Mouse (Mus musculus): Measurements from ENCODE around the gene Gm26566. TPM values are rescaled to one million over a fixed set of nuclear protein-coding genes. Genes with fewer than 3 reads are reported as not detected.

The Gm26566 gene
- total RNA-seq (2017) = 0.49 to 2.0 TPM in 2 of 3 replicates, not detected in the other

DNA sequence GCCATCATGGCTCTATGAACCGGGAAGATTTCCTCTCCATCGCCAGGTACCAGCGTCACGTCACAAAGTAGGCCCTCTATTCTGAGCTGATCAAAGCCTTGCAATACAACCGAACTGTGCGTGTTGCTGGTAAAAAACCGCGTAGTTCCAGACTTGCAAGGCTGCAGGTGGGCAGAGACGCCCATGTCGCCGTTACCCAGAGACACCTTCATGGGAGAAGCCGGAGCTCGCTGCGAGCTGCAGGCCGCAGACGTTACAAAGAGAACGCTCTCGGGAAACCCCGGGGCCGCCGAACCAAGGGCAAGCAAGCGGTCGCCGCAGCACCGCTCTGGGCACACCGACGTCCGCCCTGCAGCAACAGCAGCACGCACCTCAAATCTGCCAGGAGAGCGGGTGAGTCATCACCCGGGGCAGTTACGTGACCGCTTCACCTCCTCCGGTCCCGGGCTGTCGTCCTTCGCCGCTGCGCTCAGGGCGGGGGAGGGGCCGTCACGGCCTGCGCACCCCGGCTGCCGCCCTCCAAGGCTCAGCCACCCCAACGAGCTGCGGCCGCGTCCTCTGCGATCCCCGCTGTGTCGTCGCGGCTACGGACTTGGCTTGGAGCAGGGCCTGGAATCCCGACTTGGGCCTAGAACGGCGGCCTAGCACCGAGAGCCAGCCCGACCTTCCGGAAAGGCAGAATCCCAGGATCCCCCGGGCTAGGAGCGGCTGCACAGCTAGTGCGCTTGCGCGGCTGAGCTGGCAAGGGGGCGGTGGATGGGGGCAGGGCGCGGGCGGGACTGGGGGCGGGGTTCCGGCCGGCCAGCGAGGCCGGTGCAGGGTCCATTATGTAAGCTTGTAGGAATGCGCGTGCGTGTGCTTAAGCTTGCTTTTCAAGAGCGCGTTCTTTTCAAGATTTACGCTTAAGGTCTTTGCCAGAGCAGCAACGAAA, at the start of gene Gm26566, which contains the start of gene Klhl9:
TSS of gene Gm26566 (plus strand) at position 15 of the 931 bp plus-strand sequence.
TSS of gene Klhl9 (minus strand) at position 675 of the 931 bp plus-strand sequence.
- ATAC-seq (replicated peaks; ENCODE audit: insufficient number of reproducible peaks, low FRiP score, low TSS enrichment, poor library complexity, severe bottlenecking) = peak; percentile 82

DNA sequence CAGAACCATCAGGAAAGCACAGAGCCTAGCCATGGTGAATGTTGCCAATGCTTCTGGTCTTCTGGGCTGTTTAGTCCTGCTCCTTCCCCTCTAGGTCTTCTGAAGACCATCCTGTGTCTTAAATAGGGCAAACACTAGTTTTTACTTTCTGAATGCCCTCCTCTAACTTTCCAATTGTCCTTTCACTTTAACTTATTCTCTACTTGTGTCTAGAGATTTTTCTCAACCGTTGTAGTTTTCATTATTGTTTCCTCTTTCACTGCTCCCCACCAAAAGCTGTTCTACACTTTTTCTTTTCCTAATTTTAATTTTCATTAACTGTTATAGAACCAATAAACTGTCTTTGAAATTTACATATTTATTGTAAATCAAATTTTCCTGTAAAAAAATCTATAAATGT, 44.8 kb upstream of the Gm26566 start, which contains the start of gene Ifna16:
TSS of gene Ifna16 (minus strand) at position 101 of the 400 bp plus-strand sequence.
- no peak for ATAC-seq (replicated peaks; ENCODE audit: insufficient number of reproducible peaks, low FRiP score, low TSS enrichment, poor library complexity, severe bottlenecking)

DNA sequence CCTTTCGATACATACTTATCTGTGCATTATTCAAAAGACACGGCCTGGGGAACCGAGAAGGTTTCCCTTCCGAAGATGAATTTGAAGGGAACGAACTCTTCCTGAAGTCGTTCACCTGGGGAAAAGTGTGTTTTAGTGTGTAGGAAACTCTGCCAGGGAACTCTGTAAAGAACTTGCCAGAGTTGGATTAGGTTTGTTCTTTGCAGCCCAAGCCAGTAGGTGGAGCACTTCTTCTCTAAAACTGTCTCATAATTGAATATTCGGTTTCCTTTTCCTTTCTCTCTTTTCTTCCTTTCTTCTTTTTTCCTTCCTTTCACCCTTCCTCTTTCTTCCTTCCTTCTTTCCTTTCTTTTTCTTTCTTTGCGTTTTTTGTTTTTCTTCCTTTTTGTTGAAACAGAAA, 41.2 kb upstream of the Gm26566 start:
- ATAC-seq (replicated peaks; ENCODE audit: insufficient number of reproducible peaks, low FRiP score, low TSS enrichment, poor library complexity, severe bottlenecking) = no peak

DNA sequence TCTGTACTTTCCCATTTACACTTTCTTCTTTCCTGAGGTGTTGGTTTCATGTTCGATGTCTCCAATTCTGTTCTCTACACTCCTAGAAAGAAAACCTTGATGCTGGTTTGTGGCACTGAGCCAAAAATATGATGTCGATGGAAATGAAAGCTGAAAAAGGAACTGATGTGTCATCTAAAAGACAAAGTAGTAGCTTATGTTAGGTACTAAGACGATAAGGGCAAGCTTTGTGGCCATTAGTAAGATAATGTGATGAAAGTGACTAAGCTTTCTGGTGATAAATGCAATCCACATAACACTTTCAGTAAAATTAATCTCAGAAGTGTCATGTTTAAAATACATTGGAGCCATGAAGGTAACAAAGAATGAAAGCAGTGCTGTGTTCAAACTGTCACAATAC, 40.3 kb upstream of the Gm26566 start:
- ATAC-seq (replicated peaks; ENCODE audit: insufficient number of reproducible peaks, low FRiP score, low TSS enrichment, poor library complexity, severe bottlenecking) = no peak

DNA sequence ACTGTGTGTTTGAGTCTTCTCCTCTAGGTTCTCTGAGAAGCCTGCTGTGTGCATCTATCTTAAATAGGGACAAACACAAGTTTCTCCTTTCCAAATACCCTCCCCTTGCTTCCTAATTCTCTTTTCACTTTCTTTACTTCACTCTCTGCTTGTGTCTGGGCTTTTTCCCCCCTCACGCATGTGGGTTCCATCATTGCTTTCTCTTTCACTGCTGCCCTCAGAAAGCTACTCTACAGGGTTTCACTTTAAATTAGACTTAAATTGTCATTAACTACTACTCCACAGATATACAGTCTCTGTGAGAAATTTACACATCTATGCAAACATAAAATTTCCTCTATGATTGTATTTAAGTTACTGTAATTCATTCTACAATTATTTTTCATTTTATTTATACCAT, 37.8 kb upstream of the Gm26566 start, which contains the start of gene Ifna2:
TSS of gene Ifna2 (minus strand) at position 101 of the 400 bp plus-strand sequence.
- no peak for ATAC-seq (replicated peaks; ENCODE audit: insufficient number of reproducible peaks, low FRiP score, low TSS enrichment, poor library complexity, severe bottlenecking)

DNA sequence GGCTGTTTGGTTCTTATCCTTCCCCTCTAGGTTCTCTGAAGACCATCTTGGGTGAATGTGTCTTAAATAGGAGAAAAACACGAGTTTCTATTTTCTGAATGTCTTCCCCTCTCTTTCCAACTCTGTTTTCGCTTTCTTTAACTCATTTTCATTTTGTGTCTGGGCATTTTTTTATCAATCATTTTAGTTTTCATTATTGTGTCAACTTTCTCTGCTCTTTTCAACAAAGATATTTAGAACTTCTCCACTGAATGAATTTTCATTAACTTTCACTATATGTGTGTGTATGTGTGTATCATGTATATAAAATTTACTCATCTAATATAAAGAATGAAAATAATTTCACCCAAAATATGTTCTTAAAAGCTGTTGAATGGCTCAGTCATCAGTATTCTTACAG, 30.3 kb upstream of the Gm26566 start, which contains the start of gene Ifnab:
TSS of gene Ifnab (minus strand) at position 101 of the 400 bp plus-strand sequence.
- no peak for ATAC-seq (replicated peaks; ENCODE audit: insufficient number of reproducible peaks, low FRiP score, low TSS enrichment, poor library complexity, severe bottlenecking)

DNA sequence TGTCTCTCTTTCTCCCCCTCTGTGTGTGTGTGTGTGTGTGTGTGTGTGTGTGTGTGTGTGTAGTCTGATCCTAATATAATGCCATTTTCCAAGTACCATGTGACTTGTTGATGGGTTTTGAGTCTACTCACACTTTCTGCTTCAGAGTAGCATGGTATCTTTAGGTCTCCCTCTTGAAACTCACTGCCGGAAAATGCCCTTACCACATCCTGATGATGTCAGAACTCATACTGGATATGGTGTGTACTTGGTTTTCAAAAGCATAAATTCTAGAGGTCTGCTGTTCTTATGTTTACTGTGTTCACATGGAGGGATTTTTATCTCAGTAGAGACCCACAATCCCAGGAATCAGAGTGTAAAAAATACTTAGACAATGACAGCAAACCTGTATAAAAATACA, 29.1 kb upstream of the Gm26566 start:
- ATAC-seq (replicated peaks; ENCODE audit: insufficient number of reproducible peaks, low FRiP score, low TSS enrichment, poor library complexity, severe bottlenecking) = no peak

DNA sequence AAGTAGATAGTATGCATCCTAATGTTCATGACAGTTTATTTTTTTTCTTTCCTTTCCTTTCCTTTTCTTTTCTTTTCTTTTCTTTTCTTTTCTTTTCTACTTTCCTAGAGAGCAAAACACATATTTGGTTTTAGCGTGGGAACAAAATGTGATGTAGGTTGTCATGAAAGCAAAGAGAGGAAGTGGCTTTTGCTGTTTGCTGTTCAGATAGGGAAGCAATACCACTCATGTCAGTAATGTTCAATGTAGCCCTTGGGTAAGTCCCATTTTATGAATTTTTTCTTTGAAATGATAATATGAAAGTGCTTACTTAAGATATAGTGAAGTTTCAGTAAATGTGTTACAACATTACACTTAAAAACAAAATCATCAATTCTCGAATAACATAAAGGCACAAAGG, 28.2 kb upstream of the Gm26566 start:
- ATAC-seq (replicated peaks; ENCODE audit: insufficient number of reproducible peaks, low FRiP score, low TSS enrichment, poor library complexity, severe bottlenecking) = 0 out of 2 replicates have a peak, but pooled peaks have one; percentile 43

DNA sequence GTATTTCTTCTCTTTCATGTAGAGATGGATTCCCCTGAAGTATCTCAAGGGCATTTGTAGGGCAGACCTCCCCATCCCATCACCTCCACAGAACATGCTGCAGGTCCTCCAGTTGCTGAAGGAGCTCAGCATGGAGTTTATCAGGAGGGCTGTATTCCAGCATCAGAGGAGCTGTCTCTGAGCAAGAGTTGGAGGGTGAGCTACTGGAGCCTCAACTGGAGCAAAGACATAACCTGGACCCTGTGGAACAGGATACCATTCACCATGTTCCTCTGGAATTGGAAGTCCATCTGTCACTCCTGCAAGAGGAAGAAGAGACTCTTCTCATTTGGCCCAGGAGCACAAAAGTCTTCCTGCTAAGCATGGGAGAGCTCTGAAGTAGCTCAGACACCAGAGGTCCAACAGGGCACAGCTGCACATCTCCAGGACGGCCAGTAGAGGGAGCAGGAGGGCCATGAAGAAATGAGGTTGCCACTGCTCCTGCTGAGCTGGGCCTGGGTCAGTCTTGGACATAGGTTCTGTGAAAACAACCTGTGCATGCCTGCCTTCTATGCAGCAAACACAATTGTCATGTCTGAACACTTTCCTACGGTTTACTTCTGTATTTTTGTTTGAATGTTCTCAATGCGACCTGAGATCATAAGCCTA, 25.2 kb upstream of the Gm26566 start:
- peak; percentile 86 for ATAC-seq (replicated peaks; ENCODE audit: insufficient number of reproducible peaks, low FRiP score, low TSS enrichment, poor library complexity, severe bottlenecking)

DNA sequence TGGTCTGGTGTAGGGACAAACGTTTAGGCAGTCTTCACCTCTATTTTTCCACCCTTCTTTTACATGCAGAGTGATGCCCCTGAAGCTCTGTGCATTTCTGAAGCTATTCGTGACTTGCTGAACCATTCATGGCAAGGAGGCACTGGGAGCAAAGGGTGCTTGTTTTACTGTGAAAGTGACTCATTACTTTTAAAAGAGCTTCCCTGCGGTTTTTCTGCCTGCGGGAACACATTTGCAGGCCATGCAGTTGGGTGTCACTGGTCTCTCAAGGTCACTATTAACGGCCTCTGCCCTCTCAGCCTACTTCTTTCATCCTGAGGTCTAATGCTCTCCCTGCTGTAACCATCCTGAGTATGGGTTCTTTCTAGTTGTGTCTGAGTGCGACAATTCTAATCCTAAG, 24.5 kb upstream of the Gm26566 start:
- no peak for ATAC-seq (replicated peaks; ENCODE audit: insufficient number of reproducible peaks, low FRiP score, low TSS enrichment, poor library complexity, severe bottlenecking)

DNA sequence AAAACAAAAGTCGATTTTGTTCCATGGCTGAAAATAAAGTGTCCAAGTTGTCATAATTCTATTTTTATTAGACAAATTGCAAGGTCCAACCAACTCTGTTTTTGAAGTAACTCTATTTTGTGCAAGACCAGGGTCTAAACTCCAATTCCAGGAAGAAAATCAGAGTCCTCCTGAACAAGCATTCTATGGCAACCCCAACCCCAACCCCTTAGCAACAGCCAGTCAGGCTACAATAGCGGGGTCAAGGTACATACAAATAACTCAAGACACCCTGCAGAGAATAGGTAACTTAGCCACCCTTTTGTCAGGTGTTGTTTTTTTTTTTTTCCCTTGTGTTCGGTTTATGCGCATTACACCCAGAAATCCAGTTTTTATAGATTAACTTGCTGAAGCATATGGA, 23.9 kb upstream of the Gm26566 start:
- no peak for ATAC-seq (replicated peaks; ENCODE audit: insufficient number of reproducible peaks, low FRiP score, low TSS enrichment, poor library complexity, severe bottlenecking)

DNA sequence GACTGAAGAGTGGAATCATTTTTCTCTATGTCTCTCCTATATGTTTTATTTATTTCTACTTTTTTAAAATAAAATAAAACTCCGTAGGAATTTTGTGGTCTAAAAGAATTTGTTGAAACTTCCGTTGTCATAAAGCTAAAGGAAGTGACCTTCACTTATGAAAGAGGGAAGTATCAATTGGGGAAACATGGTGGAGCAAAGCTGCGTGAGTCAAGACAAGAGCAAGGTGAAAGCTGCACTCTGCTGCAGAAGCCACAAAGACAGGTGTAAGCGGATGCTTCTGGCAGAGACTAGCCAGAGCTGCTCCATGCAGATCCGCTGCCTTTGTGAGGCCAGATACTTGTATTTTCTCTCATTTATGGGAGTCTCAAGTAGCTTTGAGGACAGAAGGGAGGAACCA, 22.8 kb upstream of the Gm26566 start:
- ATAC-seq (replicated peaks; ENCODE audit: insufficient number of reproducible peaks, low FRiP score, low TSS enrichment, poor library complexity, severe bottlenecking) = 0 out of 2 replicates have a peak, but pooled peaks have one; percentile 37

DNA sequence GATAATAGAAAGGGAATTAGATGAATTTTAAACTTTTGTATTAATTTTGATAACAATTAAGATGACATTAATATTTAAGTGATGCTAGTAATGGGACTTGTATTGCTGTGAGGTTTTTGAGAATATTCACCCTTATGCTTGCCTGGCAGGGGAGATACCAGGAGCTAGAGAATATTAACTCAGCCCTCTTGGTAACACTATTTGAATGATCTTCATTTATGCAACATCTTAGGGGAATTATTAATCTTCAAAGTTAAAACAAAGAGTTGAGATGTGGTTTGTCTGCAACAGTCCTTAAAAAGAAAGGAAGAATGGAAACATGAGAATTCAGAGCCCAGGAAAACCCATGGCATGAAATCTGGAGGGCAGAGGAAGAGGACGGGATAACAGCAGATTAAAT, 22.3 kb upstream of the Gm26566 start:
- no peak for ATAC-seq (replicated peaks; ENCODE audit: insufficient number of reproducible peaks, low FRiP score, low TSS enrichment, poor library complexity, severe bottlenecking)

DNA sequence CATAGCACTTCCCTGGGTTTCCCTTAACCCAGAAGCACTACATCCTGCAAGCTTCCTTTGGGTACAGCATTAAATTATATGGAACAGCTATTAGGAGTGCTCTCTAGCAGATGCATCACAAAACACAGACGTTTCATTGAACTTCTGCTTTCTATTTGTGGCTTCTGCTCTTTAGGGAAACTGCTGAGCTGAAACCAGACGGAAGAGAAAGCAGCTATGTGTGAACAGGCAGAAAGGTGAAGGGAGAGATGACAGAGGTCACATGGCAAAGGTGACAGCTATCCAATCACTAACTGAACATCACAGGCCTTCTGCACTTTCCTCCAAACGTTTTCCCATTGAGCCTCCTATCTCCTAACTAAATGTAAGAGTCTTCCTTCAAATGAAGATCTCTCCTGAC, 15.7 kb upstream of the Gm26566 start:
- peak; percentile 71 for ATAC-seq (replicated peaks; ENCODE audit: insufficient number of reproducible peaks, low FRiP score, low TSS enrichment, poor library complexity, severe bottlenecking)

DNA sequence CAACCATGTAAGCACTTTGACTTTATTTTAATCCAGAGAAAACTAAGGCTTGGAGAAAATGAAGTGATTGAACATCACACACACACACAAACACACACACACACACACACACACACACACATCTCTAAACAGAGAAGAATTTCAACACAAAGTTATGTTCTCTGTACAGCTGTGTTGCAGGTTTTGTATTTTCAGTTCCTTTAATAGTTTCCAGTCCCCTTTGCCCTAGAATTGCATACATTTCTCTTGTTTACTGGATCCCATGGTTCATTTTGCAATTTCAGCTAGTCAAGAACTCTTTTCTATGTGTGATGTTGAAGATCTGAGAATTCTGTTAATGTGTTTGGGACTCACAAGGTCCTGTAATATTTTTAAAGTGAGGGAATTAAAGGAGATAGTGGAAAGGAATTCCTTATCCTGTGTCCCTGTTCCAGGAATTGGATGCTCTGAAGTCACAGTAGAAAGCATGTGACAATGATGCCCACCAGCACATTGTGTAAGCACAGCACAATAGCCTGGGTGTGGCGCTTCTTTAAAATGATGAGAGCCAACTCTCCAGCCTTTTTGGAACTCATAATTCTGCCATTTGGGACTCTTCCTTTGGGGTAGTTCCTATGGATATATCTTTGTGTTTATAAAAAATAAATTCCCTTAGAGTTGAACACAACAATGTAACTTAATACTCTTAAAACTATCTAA, 14.3 kb upstream of the Gm26566 start:
- ATAC-seq (replicated peaks; ENCODE audit: insufficient number of reproducible peaks, low FRiP score, low TSS enrichment, poor library complexity, severe bottlenecking) = peak; percentile 76

DNA sequence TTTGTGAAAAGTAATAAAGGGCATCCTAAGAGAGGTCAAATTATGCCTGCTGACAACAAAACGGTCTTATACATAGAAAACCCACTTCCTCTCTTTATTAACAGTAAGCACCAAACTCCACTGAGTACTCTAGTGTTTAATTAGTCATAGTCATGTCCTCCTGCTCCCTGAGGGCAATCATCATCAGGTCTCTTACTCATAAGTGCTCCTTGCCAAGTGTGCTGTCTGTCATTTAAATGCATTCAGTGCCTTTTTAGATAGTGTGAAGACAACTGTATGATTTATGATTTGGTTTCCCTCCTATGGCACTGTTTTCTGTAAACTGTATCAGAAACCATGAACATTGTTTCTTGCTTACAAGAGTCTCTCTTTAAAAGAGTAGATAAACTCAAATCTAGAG, 7.3 kb upstream of the Gm26566 start:
- no peak for ATAC-seq (replicated peaks; ENCODE audit: insufficient number of reproducible peaks, low FRiP score, low TSS enrichment, poor library complexity, severe bottlenecking)

DNA sequence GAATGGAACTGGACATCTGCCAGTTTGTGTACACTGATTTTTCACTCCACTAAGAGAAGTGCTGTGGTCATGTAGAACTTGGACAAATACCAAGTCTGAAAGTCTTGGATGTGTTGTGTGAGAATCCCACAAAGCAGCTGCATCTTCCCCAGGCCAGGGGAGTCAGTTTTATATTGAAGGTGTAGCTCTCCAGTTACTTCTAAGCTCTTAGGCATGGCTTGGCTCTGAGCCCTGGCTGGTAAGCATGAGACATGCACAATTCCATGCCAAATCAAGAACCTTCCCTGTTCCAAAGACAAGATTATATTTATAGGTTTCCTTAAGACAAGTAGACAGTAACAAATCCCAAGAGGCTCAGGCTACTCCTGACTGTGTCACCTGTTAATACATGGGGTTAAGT, 6.5 kb upstream of the Gm26566 start:
- ATAC-seq (replicated peaks; ENCODE audit: insufficient number of reproducible peaks, low FRiP score, low TSS enrichment, poor library complexity, severe bottlenecking) = no peak

DNA sequence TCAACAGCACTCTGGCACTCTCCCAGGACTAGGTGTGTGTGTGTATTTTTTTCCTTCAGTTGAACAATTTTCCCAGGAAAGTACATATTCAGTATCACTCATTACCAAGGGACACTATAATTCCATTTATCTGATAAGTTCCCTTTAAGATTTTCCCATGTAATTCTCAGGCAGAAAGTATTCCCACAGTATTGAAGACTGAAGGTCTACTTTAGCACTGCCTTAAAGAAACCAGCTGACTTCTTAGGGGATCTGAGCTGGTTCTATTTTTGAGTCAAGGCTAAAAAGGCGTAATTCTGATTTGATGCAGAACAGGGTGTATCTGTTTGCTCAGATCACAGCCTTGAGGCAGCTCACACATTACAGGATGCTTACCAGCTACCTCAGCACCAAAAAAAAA, 2.9 kb upstream of the Gm26566 start:
- ATAC-seq (replicated peaks; ENCODE audit: insufficient number of reproducible peaks, low FRiP score, low TSS enrichment, poor library complexity, severe bottlenecking) = no peak

DNA sequence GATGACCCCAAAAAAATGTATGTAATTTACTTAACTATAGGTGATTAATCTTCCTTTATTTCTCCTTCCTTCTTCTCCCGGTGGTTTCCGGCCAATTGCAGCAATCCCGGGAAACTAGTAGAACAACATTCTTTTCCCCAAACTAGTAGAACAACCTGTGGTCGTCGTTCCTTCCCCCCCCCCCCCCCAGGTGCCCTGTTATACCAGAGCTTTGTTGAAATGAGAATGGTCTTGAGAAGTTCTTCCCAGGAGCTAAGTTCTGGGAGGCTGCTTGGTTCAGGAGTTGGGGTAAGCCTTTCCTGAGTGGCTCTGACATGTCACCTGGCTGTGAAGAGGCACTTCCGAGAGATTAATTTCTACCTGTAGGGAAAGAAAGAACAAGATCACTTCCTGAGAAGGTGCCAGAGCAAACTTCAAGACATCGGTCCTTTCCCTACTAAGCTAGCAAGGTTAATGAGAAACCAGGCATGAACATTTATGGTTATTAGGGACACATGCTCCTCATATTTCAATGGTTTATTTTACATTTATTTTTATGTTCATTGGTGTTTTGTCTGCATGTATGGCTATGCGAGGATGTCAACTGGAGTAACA, 2.0 kb downstream of the Gm26566 start:
- no peak for ATAC-seq (replicated peaks; ENCODE audit: insufficient number of reproducible peaks, low FRiP score, low TSS enrichment, poor library complexity, severe bottlenecking)

Measured in monocyte, adult 5-6 weeks (primary cell).